Mouse (Mus musculus) limb, embryonic 15.5 days (tissue): Measurements from ENCODE around the gene Fam206a. TPM values are rescaled to one million over a fixed set of nuclear protein-coding genes. Genes with fewer than 3 reads are reported as not detected.
A peak's percentile ranks its signal among the peaks of the same experiment; 100 is the strongest.

Experiments used
- ATAC-seq: fragments of 200-750 bp; cut with Nextera tagmentation; 2 replicates; pipeline ENCODE4 v1.8.0; 2017; ENCODE audit warnings: low read depth, moderate TSS enrichment; ENCODE audit not compliant: insufficient number of reproducible peaks, low FRiP score, low TSS enrichment
- H3K27ac ChIP-seq: fragments of 300-500 bp; sonication (generic); 2 replicates; pipeline ENCODE4 v1.5.1; 2015; ENCODE audit warnings: moderate library complexity, mild to moderate bottlenecking, inconsistent platforms
- H3K27me3 ChIP-seq: fragments of 300-500 bp; sonication (generic); 2 replicates; pipeline ENCODE4 v1.6.1; 2015; ENCODE audit warnings: inconsistent platforms
- H3K36me3 ChIP-seq: fragments of 300-500 bp; sonication (generic); 2 replicates; pipeline ENCODE4 v1.6.1; 2015; ENCODE audit warnings: inconsistent platforms
- H3K4me1 ChIP-seq: fragments of 300-500 bp; sonication (generic); 2 replicates; pipeline ENCODE4 v1.6.1; 2015; ENCODE audit warnings: inconsistent platforms
- H3K4me2 ChIP-seq: fragments of 300-500 bp; sonication (generic); 2 replicates; pipeline ENCODE4 v1.6.1; 2015; ENCODE audit warnings: mild to moderate bottlenecking, inconsistent platforms
- H3K4me3 ChIP-seq: fragments of 300-500 bp; sonication (generic); 2 replicates; pipeline ENCODE4 v1.5.1; 2015; ENCODE audit warnings: mild to moderate bottlenecking, inconsistent platforms
- H3K9ac ChIP-seq: fragments of 300-500 bp; sonication (generic); 2 replicates; pipeline ENCODE4 v1.6.1; 2015; ENCODE audit warnings: inconsistent platforms
- H3K9me3 ChIP-seq: fragments of 300-500 bp; sonication (generic); 2 replicates; pipeline ENCODE4 v1.6.1; 2016; ENCODE audit warnings: inconsistent platforms
- WGBS: fragments of 180-500 bp; shearing (Covaris S2); methylation state at CpG from one replicate; pipeline ENCODE4 v1.1.7; 2015; 5-methylcytosine and 5-hydroxymethylcytosine counted together
- polyA plus RNA-seq: library from polyadenylated mRNA; unstranded; fragments of >200 nt; fragmentation: Nextera tagmentation; extraction: Ambion mirVana; gene quantifications from 2 replicates; pipeline ENCODE4 v1.2.1, GENCODE M21; 2015

Gene Fam206a
- polyA plus RNA-seq, 1 experiment from 2014 or later, result 16.4 TPM

- Histone ChIP-seq H3K4me2 (no peak overlapping the region), H3K27ac (no peak overlapping the region), H3K4me1 (no peaks in the 10 kb centered on the region), H3K9me3 (no peaks in the 10 kb centered on the region), H3K9ac (no peak overlapping the region), H3K36me3 (peaks cover 25% of the 10 kb centered on the region), H3K27me3 (no peaks in the 10 kb centered on the region), H3K4me3 (no peak overlapping the region)
- 53% methylated on average over 8 of the region's 8 CpGs for WGBS
- no peak for ATAC-seq
These were observed 13.0 kb downstream of the Fam206a start for GRCm38 (mm10) chr4:56815131-56815530.

GRCm38 (mm10) chr4:56820017-56820550, 17.9 kb downstream of the Fam206a start:
- Histone ChIP-seq H3K9ac (no peak overlapping the region), H3K27ac (no peak overlapping the region), H3K9me3 (no peaks in the 10 kb centered on the region), H3K27me3 (no peaks in the 10 kb centered on the region), H3K4me1 (no peaks in the 10 kb centered on the region), H3K36me3 (peaks cover 12% of the 10 kb centered on the region), H3K4me2 (no peak overlapping the region), H3K4me3 (no peak overlapping the region)
- ATAC-seq, result no peak

GRCm38 (mm10) chr4:56824231-56824630, 22.1 kb downstream of the Fam206a start:
- WGBS, result 87% methylated on average over 9 of the region's 9 CpGs

GRCm38 (mm10) chr4:56828932-56829331, 26.8 kb downstream of the Fam206a start:
- H3K27ac ChIP-seq, result peak overlapping the region; percentile 89
- H3K4me2 ChIP-seq, result no peak overlapping the region
- H3K4me1 ChIP-seq, result peaks cover 10% of the 10 kb centered on the region
- no peak overlapping the region for H3K4me3 ChIP-seq
- no peak overlapping the region for H3K9ac ChIP-seq
- ATAC-seq, result 0 out of 2 replicates have a peak, but pooled peaks have one; percentile 7
- WGBS, result 44% methylated on average over 3 of the region's 3 CpGs
- peaks cover 21% of the 10 kb centered on the region for H3K36me3 ChIP-seq
- no peaks in the 10 kb centered on the region for H3K9me3 ChIP-seq
- no peaks in the 10 kb centered on the region for H3K27me3 ChIP-seq

More at GRCm38 (mm10) chr4:56824231-56824630, 22.1 kb downstream of the Fam206a start:
- H3K9me3 ChIP-seq, result no peaks in the 10 kb centered on the region
- no peak overlapping the region for H3K27ac ChIP-seq
- no peak overlapping the region for H3K9ac ChIP-seq
- no peak overlapping the region for H3K4me2 ChIP-seq
- no peaks in the 10 kb centered on the region for H3K27me3 ChIP-seq
- peaks cover 4% of the 10 kb centered on the region; the same call in 1 of the 2 replicates for H3K4me1 ChIP-seq
- no peak for ATAC-seq
- no peak overlapping the region for H3K4me3 ChIP-seq
- peaks cover 11% of the 10 kb centered on the region for H3K36me3 ChIP-seq

GRCm38 (mm10) chr4:56829511-56829921, 27.4 kb downstream of the Fam206a start:
- H3K9ac ChIP-seq, result no peak overlapping the region
- H3K9me3 ChIP-seq, result no peaks in the 10 kb centered on the region
- H3K27ac ChIP-seq, result peak overlapping the region; percentile 89
- no peaks in the 10 kb centered on the region for H3K27me3 ChIP-seq
- peak; percentile 77 for ATAC-seq
- H3K4me2 ChIP-seq, result peak overlapping the region; percentile 24; the same call in 1 of the 2 replicates
- H3K4me1 ChIP-seq, result peaks cover 10% of the 10 kb centered on the region
- H3K4me3 ChIP-seq, result 0 out of 2 replicates have a peak overlapping the region, but pooled peaks have one; percentile 5
- peaks cover 26% of the 10 kb centered on the region for H3K36me3 ChIP-seq
- WGBS, result 34% methylated on average over 7 of the region's 7 CpGs

- H3K36me3 ChIP-seq, result peaks cover 34% of the 10 kb centered on the region
- no peaks in the 10 kb centered on the region for H3K27me3 ChIP-seq
- no peak overlapping the region for H3K27ac ChIP-seq
- no peaks in the 10 kb centered on the region for H3K9me3 ChIP-seq
- H3K4me3 ChIP-seq, result no peak overlapping the region
- peaks cover 10% of the 10 kb centered on the region for H3K4me1 ChIP-seq
- no peak overlapping the region for H3K4me2 ChIP-seq
- ATAC-seq, result no peak
- no peak overlapping the region for H3K9ac ChIP-seq
- 66% methylated on average over 13 of the region's 13 CpGs for WGBS
These were observed 29.0 kb downstream of the Fam206a start for GRCm38 (mm10) chr4:56831013-56831609.

GRCm38 (mm10) chr4:56831998-56832397, 29.9 kb downstream of the Fam206a start:
- H3K36me3 ChIP-seq, result peaks cover 32% of the 10 kb centered on the region
- H3K27me3 ChIP-seq, result no peaks in the 10 kb centered on the region
- no peak overlapping the region for H3K27ac ChIP-seq
- ATAC-seq, result no peak
- no peak overlapping the region for H3K4me3 ChIP-seq
- peaks cover 10% of the 10 kb centered on the region for H3K4me1 ChIP-seq
- H3K9me3 ChIP-seq, result no peaks in the 10 kb centered on the region
- 88% methylated on average over 7 of the region's 7 CpGs for WGBS
- H3K9ac ChIP-seq, result no peak overlapping the region
- no peak overlapping the region for H3K4me2 ChIP-seq

- no peak for ATAC-seq
- H3K9ac ChIP-seq, result no peak overlapping the region
- no peaks in the 10 kb centered on the region for H3K27me3 ChIP-seq
- no peaks in the 10 kb centered on the region for H3K9me3 ChIP-seq
- peaks cover 23% of the 10 kb centered on the region for H3K36me3 ChIP-seq
- no peak overlapping the region for H3K4me2 ChIP-seq
- WGBS, result 91% methylated on average over 6 of the region's 6 CpGs
- no peaks in the 10 kb centered on the region for H3K4me1 ChIP-seq
- H3K4me3 ChIP-seq, result no peak overlapping the region
- H3K27ac ChIP-seq, result no peak overlapping the region
These were observed 35.5 kb downstream of the Fam206a start for GRCm38 (mm10) chr4:56837661-56838060.

GRCm38 (mm10) chr4:56840297-56840696, 38.2 kb downstream of the Fam206a start:
- 78% methylated on average over 3 of the region's 3 CpGs for WGBS
- no peak overlapping the region for H3K9ac ChIP-seq
- no peak overlapping the region for H3K4me3 ChIP-seq
- no peak overlapping the region for H3K4me2 ChIP-seq
- H3K27ac ChIP-seq, result no peak overlapping the region
- no peaks in the 10 kb centered on the region for H3K4me1 ChIP-seq
- H3K9me3 ChIP-seq, result no peaks in the 10 kb centered on the region
- ATAC-seq, result no peak
- H3K36me3 ChIP-seq, result peaks cover 21% of the 10 kb centered on the region
- no peaks in the 10 kb centered on the region for H3K27me3 ChIP-seq

- WGBS, result 81% methylated on average over 7 of the region's 7 CpGs
- Histone ChIP-seq H3K9ac (no peak overlapping the region), H3K4me1 (no peaks in the 10 kb centered on the region), H3K9me3 (no peaks in the 10 kb centered on the region), H3K36me3 (peaks cover 24% of the 10 kb centered on the region), H3K27ac (no peak overlapping the region), H3K4me3 (no peak overlapping the region), H3K4me2 (no peak overlapping the region), H3K27me3 (no peaks in the 10 kb centered on the region)
- ATAC-seq, result no peak
These were observed 40.4 kb downstream of the Fam206a start for GRCm38 (mm10) chr4:56842501-56842900.

GRCm38 (mm10) chr4:56843963-56844362, 41.8 kb downstream of the Fam206a start:
- Histone ChIP-seq H3K9me3 (no peaks in the 10 kb centered on the region), H3K4me1 (no peaks in the 10 kb centered on the region), H3K27me3 (no peaks in the 10 kb centered on the region), H3K36me3 (peaks cover 25% of the 10 kb centered on the region), H3K4me3 (no peak overlapping the region), H3K9ac (no peak overlapping the region), H3K4me2 (no peak overlapping the region), H3K27ac (no peak overlapping the region)
- ATAC-seq, result no peak
- WGBS, result 83% methylated on average over 2 of the region's 2 CpGs

GRCm38 (mm10) chr4:56844911-56845310, 42.8 kb downstream of the Fam206a start:
- no peak overlapping the region for H3K27ac ChIP-seq
- no peaks in the 10 kb centered on the region for H3K9me3 ChIP-seq
- no peaks in the 10 kb centered on the region for H3K27me3 ChIP-seq
- H3K4me3 ChIP-seq, result no peak overlapping the region
- H3K4me1 ChIP-seq, result no peaks in the 10 kb centered on the region
- no peak overlapping the region for H3K9ac ChIP-seq
- peaks cover 25% of the 10 kb centered on the region for H3K36me3 ChIP-seq
- WGBS, result 87% methylated on average over 4 of the region's 4 CpGs
- no peak for ATAC-seq
- no peak overlapping the region for H3K4me2 ChIP-seq
